Mouse (Mus musculus) limb, embryonic 14.5 days (tissue): Measurements from ENCODE around the gene Il2ra. TPM values are rescaled to one million over a fixed set of nuclear protein-coding genes. Genes with fewer than 3 reads are reported as not detected.
A peak's percentile ranks its signal among the peaks of the same experiment; 100 is the strongest.

ENCODE experiments used
- ATAC-seq: fragments of 200-750 bp; cut with Nextera tagmentation; 2 replicates; pipeline ENCODE4 v1.8.0; 2017; ENCODE audit warnings: low read depth, moderate number of reproducible peaks, moderate TSS enrichment; ENCODE audit not compliant: low FRiP score
- DNase-seq: peaks from one replicate; pipeline ENCODE4 v3.0.0-alpha.2; 2015; ENCODE audit warnings: low spot score
- H3K27ac ChIP-seq: fragments of 300-500 bp; sonication (generic); replicated peaks from 2 replicates; pipeline ENCODE4 v1.5.1; 2014; ENCODE audit warnings: low read depth, mild to moderate bottlenecking, low read length, moderate library complexity, mixed read lengths
- H3K27me3 ChIP-seq: fragments of 300-500 bp; sonication (generic); 2 replicates; pipeline ENCODE4 v1.6.1; 2014; ENCODE audit warnings: low read length, mixed read lengths; ENCODE audit not compliant: control insufficient read depth, insufficient read depth
- H3K36me3 ChIP-seq: fragments of 300-500 bp; sonication (generic); 2 replicates; pipeline ENCODE4 v1.6.1; 2014; ENCODE audit warnings: mild to moderate bottlenecking, low read length, moderate library complexity, mixed read lengths; ENCODE audit not compliant: control insufficient read depth, insufficient read depth
- H3K4me1 ChIP-seq: fragments of 300-500 bp; sonication (generic); 2 replicates; pipeline ENCODE4 v1.6.1; 2014; ENCODE audit warnings: antibody characterized with exemption, low read length, mixed read lengths; ENCODE audit not compliant: control insufficient read depth, insufficient read depth
- H3K4me2 ChIP-seq: fragments of 300-500 bp; sonication (generic); replicated peaks from 2 replicates; pipeline ENCODE4 v1.6.1; 2014; ENCODE audit warnings: low read depth, mild to moderate bottlenecking, low read length, moderate library complexity; ENCODE audit not compliant: severe bottlenecking
- H3K4me3 ChIP-seq: fragments of 300-500 bp; sonication (generic); replicated peaks from 2 replicates; pipeline ENCODE4 v1.5.1; 2014; ENCODE audit warnings: low read length
- H3K9ac ChIP-seq: fragments of 300-500 bp; sonication (generic); 2 replicates; pipeline ENCODE4 v1.6.1; 2014; ENCODE audit warnings: mild to moderate bottlenecking, low read depth, low read length, moderate library complexity; ENCODE audit not compliant: severe bottlenecking
- H3K9me3 ChIP-seq: fragments of 300-500 bp; sonication (generic); 2 replicates; pipeline ENCODE4 v1.6.1; 2016; ENCODE audit warnings: low read length; ENCODE audit not compliant: control insufficient read depth
- POLR2A ChIP-seq: fragments of 200-500 bp; IDR thresholded peaks from 2 replicates; pipeline ENCODE4 v1.8.0; 2012; ENCODE audit warnings: inconsistent platforms, mild to moderate bottlenecking, moderate library complexity, borderline replicate concordance; ENCODE audit not compliant: insufficient read depth, insufficient read length; ENCODE audit errors: extremely low read depth
- WGBS: fragments of 180-500 bp; shearing (Covaris S2); extraction: QIAGEN DNeasy Blood & Tissue Kit; methylation state at CpG from one replicate; pipeline ENCODE4 v1.1.7; 2014; 5-methylcytosine and 5-hydroxymethylcytosine counted together
- polyA plus RNA-seq, 2 experiments: library from polyadenylated mRNA; depleted of rRNA in 1 of 2; stranded (reverse) in 1 of 2; unstranded in 1 of 2; fragments of >200 nt; fragmentation: Nextera tagmentation in 1 of 2; extraction: Ambion mirVana in 1 of 2; gene quantifications; 2 replicates each; pipeline versions ENCODE4 v1.2.1 to v1.2.3; 2012 to 2014

Il2ra gene
- polyA plus RNA-seq, 2 experiments, result not detected

DNA sequence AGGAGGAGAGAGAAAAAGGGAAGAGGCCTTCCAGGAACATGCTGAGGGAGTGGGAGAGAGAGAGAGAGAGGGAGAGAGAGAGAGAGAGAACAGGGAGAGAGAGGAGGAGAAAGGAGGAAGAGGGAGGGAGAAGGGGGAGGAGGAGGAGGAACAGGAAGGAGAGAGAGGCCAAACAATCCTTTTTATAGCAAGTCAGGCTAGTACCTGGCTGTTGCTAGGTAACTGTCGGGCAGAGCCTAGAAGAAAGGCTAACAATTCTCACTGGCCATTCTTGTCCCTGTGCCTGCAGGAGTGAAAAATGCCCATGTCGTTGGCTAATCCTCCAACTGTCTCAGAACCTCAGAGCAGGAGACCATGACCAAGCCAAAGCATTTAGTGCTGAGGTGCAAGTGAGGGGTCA is 16.7 kb downstream of the Il2ra start:
- no peak for ATAC-seq
- Histone ChIP-seq H3K4me2 (no peak overlapping the region), H3K4me1 (no peaks in the 10 kb centered on the region; the same call in 1 of the 2 replicates), H3K9me3 (no peaks in the 10 kb centered on the region), H3K27me3 (no peaks in the 10 kb centered on the region), H3K4me3 (no peak overlapping the region), H3K36me3 (no peaks in the 10 kb centered on the region), H3K9ac (no peak overlapping the region), H3K27ac (no peak overlapping the region)
- no peak for TF ChIP-seq POLR2A
- 29% methylated on average over 2 of the region's 2 CpGs for WGBS
- DNase-seq, result no peak

DNA sequence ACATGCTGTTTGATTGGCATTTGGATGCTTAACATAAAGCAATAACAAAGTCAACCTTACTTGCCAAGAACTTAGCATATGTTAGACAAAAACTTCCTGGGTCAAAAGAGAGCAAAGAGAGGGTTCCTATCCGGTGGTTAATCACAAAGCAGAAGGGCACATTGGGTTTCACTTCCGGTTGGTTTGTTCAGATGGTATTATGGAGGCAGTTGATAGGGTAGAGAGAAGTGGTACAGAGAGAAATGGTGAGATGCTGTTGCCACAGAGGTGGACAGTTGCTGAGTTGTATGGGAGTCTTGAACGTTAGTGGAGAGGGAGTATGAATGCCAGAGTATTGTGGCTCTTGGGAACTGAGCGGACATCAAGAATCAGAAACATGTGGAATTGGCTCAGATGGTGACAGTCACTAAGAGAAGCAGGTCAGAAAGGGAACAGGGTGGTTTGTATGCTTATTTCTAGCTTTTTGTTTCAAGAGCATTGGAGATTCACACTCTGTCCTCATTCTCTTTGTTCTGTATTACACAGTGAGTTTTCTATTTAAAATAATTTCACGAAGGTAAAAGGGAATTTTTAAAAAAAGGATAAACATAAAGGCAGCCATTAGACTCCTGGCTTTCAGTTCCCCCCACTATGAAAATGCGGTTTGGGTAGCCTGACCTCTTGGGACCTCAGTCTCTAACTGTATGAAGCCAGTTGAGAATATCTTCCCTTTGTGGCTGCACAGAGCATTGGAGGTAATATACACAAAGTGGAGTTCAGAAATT is 19.7 kb downstream of the Il2ra start:
- Histone ChIP-seq H3K27me3 (no peaks in the 10 kb centered on the region), H3K27ac (no peak overlapping the region), H3K36me3 (no peaks in the 10 kb centered on the region), H3K4me3 (no peak overlapping the region), H3K9me3 (no peaks in the 10 kb centered on the region), H3K4me2 (no peak overlapping the region), H3K9ac (no peak overlapping the region), H3K4me1 (no peaks in the 10 kb centered on the region; the same call in 1 of the 2 replicates)
- no peak for ATAC-seq
- no peak for DNase-seq
- no peak for TF ChIP-seq POLR2A
- 83% methylated on average over 6 of the region's 6 CpGs for WGBS

DNA sequence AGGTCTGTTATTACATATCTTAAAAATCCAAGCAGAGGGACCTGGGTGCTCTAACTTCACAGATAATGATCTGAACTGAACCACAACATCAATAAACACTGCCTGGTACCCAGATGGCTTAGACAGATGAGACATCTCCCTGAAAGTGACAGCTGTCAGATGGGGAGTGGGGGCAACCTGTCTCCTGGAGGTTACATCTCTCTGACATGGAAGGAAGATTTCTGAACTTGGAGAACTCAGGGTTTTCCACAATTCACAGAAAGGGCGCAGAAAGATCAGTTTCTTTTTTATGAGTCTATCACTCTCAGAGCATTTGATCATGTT is 20.3 kb downstream of the Il2ra start:
- no peaks in the 10 kb centered on the region for H3K9me3 ChIP-seq
- no peak overlapping the region for H3K4me3 ChIP-seq
- no peak for TF ChIP-seq POLR2A
- DNase-seq (no peak), ATAC-seq (no peak)
- no peak overlapping the region for H3K4me2 ChIP-seq
- WGBS, result 95% methylated on average over 1 of the region's 1 CpGs
- H3K27ac ChIP-seq, result no peak overlapping the region
- no peaks in the 10 kb centered on the region for H3K36me3 ChIP-seq
- no peaks in the 10 kb centered on the region; the same call in 1 of the 2 replicates for H3K4me1 ChIP-seq
- H3K27me3 ChIP-seq, result no peaks in the 10 kb centered on the region
- H3K9ac ChIP-seq, result no peak overlapping the region

DNA sequence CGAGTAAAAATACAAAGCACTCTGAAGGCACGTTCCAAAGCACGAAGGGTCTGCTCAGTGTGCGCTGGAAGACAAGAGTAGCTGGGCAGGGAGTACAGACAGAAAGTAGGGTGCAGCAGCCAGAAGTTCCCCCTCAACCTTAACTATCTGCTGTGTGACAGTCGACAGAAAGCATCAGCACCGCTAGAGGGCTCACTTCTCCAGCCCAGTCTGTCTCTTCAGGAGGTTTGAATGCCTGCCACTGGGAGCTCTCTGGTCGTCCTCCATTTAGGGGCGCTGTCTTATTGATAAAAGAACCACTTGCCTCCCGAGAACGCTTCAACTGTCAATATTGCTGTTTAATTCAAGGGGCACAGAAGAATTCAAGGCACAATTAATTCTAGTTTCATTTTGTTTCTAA is 21.4 kb downstream of the Il2ra start:
- Histone ChIP-seq H3K27me3 (no peaks in the 10 kb centered on the region), H3K4me1 (no peaks in the 10 kb centered on the region; the same call in 1 of the 2 replicates), H3K36me3 (no peaks in the 10 kb centered on the region), H3K9ac (no peak overlapping the region), H3K4me3 (no peak overlapping the region), H3K27ac (no peak overlapping the region), H3K9me3 (no peaks in the 10 kb centered on the region), H3K4me2 (peak overlapping the region; percentile 13; the same call in 1 of the 2 replicates)
- ATAC-seq, result peak; percentile 60; the same call in 1 of the 2 replicates
- no peak for TF ChIP-seq POLR2A
- peak; percentile 89 for DNase-seq
- WGBS, result 8% methylated on average over 10 of the region's 10 CpGs

DNA sequence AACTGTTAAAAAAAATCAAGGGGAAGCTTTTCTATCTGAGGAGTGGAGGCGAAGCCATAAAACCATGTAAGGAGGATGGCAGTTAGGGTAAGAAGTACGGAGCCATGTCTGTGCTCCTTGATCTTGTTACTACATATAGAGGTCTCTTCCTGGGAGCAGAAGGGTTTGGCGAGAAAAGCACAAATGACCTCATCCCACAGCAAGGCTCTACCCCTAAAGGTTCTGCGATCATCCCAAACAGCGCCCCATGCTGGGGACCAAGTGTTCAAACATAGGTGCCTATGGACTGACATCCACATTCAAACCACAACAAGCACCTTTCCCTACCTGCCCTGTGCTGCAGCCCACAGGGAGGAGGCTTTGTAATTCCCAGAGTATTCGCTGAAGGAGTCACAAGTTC is 21.8 kb downstream of the Il2ra start:
- DNase-seq, result no peak
- 40% methylated on average over 6 of the region's 6 CpGs for WGBS

DNA sequence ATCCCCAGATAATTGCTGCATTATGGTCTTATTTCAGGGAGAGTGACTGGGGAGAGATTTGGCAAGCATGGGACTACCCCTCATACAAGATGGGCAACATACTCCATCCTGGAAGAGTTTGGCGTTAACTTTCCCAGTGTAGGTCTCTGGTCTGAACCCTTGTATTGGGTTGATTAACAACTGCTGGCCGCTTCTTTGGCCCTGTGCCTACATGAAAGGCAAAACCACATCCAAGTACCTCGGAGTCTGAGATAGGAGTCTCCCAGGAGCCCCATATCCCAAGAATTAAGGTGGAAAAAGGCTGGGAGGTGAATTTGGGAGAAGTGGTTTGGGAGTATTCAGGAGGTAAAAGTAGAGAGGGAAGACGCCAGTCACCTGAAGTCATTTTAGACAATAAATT is 22.2 kb downstream of the Il2ra start:
- H3K36me3 ChIP-seq, result no peaks in the 10 kb centered on the region
- ATAC-seq, result no peak
- H3K4me3 ChIP-seq, result no peak overlapping the region
- no peaks in the 10 kb centered on the region; the same call in 1 of the 2 replicates for H3K4me1 ChIP-seq
- H3K4me2 ChIP-seq, result no peak overlapping the region
- no peak overlapping the region for H3K9ac ChIP-seq
- DNase-seq, result no peak
- no peak overlapping the region for H3K27ac ChIP-seq
- no peak for TF ChIP-seq POLR2A
- H3K27me3 ChIP-seq, result no peaks in the 10 kb centered on the region
- 72% methylated on average over 4 of the region's 4 CpGs for WGBS
- H3K9me3 ChIP-seq, result no peaks in the 10 kb centered on the region

More for the DNA sequence above, 21.8 kb downstream of the Il2ra start:
- no peaks in the 10 kb centered on the region for H3K36me3 ChIP-seq
- no peak overlapping the region for H3K27ac ChIP-seq
- H3K4me1 ChIP-seq, result no peaks in the 10 kb centered on the region; the same call in 1 of the 2 replicates
- H3K4me3 ChIP-seq, result no peak overlapping the region
- no peaks in the 10 kb centered on the region for H3K9me3 ChIP-seq
- H3K27me3 ChIP-seq, result no peaks in the 10 kb centered on the region
- H3K9ac ChIP-seq, result no peak overlapping the region
- TF ChIP-seq POLR2A, result no peak
- H3K4me2 ChIP-seq, result peak overlapping the region; percentile 13; the same call in 1 of the 2 replicates
- ATAC-seq, result no peak
